Mouse (Mus musculus) urinary bladder, postnatal 36 days (tissue): ENCODE measurements around the gene Nfyc.

Source experiments
- DNase-seq, 2 experiments: peaks; one replicate each; pipeline ENCODE4 v3.0.0; 2022; ENCODE audit warnings: low spot score in 2 of 2, mixed read lengths in 1 of 2

Gene Nfyc

DNA sequence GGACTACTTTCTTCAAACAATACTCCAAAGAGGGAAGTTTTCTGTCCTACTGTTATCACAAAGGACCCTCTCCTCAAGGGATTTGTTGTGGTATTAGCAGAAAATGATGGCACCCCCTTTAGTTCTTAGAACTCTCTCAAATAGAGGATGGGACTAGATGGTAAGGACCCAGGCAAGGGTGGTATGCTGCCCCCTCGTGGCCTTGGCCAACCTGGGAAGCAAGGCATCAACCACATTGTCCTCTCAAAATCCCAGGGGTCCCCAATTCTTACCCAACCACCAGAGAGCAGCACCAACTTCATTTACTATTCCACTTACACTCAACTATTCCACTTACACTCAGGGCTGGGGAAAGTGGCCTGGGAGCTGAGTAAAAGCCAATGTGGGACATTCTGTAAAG is 76.1 kb downstream of the Nfyc start:
- peak; percentile 31 to 73 for DNase-seq

DNA sequence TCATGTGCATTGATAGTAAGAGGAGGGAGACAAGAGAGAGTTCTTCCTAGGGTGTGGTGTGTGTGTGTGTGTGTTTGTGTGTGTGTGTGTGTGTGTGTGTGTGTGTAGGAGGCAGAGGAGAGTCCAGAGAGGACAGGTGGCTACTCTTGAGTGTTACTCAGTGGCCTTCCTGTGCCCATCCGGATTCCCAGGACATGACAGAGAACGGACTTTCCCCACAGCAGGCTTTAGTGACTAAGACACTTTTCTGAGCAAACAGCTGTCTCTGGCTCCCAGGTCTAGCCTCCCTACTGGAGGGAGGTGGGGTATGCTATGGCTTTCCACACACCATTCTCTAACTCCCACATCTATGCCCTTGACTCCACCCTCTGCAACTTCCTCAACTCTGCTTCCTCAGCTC is 81.8 kb downstream of the Nfyc start:
- DNase-seq = no peak

GRCm38 (mm10) chr4:120747941-120748866 is 83.2 kb downstream of the Nfyc start, which contains the start of gene Kcnq4:
Gene Kcnq4, minus strand, starts transcription at chr4:120748612.
- no peak for DNase-seq

- DNase-seq = no peak
These were observed 84.1 kb downstream of the Nfyc start for GRCm38 (mm10) chr4:120747243-120747792.

DNA sequence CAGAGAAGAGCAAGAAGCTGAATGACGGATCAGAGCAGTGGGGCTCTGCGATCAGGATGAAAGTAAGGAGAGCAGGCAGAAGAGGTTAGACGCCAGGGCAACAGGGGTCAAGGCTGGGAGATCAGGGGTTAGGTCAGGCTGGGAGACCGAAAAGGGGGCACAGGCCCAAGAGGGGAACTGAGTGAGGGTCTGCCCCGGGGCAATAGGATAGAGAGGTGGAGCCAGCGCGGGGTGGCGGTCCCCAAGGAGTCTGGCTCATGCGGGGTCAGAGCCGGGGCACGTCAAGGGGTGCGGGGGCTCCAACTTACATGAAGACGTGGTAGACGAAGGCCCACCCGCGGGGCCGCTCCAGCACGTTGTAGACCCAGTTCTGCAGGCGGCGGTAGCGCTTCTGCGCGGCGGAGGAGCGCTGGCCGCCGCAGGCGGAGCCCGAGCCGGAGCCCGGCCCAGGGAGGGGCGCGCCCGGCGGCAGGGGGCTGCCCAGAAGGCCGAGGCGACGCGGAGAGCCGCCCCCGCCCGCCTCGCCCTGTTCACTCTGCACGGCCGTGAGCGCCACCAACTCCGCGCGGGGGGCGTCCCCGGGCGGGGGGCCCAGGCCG is 84.7 kb downstream of the Nfyc start:
- DNase-seq = no peak

- DNase-seq = no peak
These were observed 85.4 kb downstream of the Nfyc start for GRCm38 (mm10) chr4:120745731-120746551.

DNA sequence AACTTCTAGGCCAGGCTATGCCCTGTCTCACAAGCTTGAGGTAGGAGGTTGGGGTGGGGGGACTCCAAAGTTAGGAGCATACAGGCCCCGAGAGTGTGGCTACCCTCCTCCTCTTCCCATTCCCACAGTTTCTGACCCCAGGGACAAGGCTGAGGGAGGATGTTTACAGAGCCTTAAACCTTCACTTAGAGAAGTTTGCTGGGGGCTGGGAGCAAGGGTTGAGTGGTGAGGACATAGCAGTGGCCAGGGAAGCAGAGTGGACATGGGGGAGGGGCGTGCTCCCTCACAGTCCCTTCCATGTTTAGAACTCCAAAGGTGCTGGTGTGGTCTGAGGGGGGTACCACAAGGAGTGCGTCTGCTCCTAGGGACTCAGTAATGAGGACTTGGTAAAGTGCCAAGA is 87.7 kb downstream of the Nfyc start:
- no peak for DNase-seq

GRCm38 (mm10) chr4:120741303-120741702 is 90.1 kb downstream of the Nfyc start:
- DNase-seq = peak in 1 of 2 experiments; percentile 43

GRCm38 (mm10) chr4:120734012-120734622 is 97.3 kb downstream of the Nfyc start:
- DNase-seq = no peak

- DNase-seq = no peak
These were observed 98.6 kb downstream of the Nfyc start for GRCm38 (mm10) chr4:120732737-120733136.

- peak; percentile 38 to 61 for DNase-seq
These were observed 100.2 kb downstream of the Nfyc start for GRCm38 (mm10) chr4:120731030-120731644.

GRCm38 (mm10) chr4:120730574-120730973 is 100.8 kb downstream of the Nfyc start:
- DNase-seq = no peak

- no peak for DNase-seq
These were observed 101.2 kb downstream of the Nfyc start for GRCm38 (mm10) chr4:120730146-120730545.

- DNase-seq = no peak
These were observed 101.9 kb downstream of the Nfyc start for GRCm38 (mm10) chr4:120729441-120729840.

DNA sequence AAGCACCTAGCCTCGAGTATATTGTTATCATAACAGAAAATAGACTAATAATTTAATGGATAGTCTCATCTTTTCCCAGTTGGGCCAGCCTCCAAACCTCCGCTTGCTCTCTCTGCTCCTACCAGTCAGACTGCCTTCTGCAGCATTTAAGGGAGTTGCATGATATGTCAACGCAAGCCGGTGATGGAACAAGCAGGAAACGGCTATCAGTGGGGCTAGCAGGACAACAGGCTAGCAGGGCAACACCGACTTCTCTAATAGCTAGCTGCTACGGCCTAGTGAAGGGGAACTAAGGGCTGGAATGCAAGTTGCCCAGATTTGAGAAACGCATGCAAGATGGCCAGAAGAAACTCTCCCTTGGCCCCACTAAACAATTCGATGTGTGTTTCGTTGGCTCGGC is 103.5 kb downstream of the Nfyc start:
- no peak for DNase-seq

DNA sequence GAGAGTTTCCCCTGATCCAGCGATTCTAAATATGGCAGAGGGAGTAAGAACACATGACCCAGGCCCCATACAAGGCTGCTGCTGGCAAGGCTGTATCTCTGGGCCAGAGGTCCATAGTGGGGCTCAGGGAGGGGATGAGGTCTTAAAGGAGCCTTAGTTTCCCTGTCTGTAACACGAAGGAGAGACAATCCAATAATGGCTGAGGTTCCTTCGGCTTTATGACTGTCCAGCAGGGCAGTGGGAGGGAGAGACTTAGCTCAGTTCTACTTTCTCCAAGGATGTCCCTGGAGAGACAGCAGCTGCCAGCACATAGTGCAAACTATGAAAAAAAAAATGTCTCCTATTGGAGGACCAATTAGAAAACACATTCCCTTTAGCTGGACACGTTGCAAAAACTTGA is 105.2 kb downstream of the Nfyc start:
- peak in 1 of 2 experiments; percentile 49 for DNase-seq

DNA sequence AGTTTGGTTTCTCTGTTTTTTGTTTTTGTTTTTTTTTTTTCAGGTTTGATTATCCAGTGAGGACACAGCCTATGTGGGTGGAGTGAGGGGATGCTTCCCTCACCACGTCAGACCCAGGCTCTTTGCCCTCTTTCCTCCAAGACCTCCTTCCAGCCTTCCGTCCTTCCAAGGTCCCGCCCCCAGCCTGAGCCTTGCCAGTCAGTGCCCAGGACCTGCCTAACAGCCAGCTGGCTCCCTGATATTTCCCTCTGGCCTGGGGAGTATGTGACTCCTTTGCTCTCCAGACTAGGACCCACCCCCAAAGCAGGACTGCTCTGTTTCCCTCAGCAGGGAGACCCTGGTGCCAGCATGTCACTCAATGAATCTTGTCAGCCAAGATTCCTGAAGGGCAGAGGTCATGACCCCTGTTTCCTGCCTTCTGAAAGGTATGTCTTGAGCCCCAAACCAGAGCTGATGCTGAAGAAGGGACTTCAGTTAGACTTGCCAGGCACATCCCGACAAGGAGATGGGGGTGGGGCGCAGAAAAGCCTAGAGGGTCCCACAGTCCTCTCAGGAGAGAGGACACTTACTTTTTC is 105.8 kb downstream of the Nfyc start:
- DNase-seq = peak in 1 of 2 experiments; percentile 56

GRCm38 (mm10) chr4:120721574-120721973 is 109.8 kb downstream of the Nfyc start:
- DNase-seq = no peak

- DNase-seq = no peak
These were observed 112.2 kb downstream of the Nfyc start for GRCm38 (mm10) chr4:120719152-120719551.

DNA sequence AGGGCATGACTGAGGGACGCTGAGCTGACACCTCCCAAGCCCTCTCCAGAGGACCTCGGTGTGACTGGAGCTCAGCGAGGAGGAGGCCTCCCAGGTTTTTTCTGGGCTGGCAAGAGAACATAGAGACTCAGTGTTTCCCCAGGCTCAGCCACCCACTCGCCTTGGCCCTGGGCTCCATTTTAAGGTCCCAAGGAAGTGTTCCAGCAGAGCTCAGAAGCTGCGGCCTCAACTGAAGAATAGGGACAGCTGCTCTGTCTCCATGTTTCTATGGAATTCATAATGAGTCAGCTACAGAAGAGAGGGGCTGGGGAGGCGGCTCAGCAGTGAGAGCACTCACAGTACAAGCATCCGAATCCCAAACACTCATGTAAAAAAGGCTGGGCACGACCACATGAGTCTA is 113.8 kb downstream of the Nfyc start:
- no peak for DNase-seq

GRCm38 (mm10) chr4:120716765-120717164 is 114.6 kb downstream of the Nfyc start:
- no peak for DNase-seq
